Mouse (Mus musculus): ENCODE data around the gene 4930523C07Rik. TPM values are rescaled to one million over a fixed set of nuclear protein-coding genes. Genes with fewer than 3 reads are reported as not detected.

4930523C07Rik gene
- polyA plus RNA-seq, 1 experiment from 2014 or later = 2.9 TPM

- 91% methylated on average over 5 of the region's 5 CpGs for WGBS
- Histone ChIP-seq H3K27ac (replicated peaks; ENCODE audit: low read depth, low read length) (no peak overlapping the region), H3K9ac (replicated peaks; ENCODE audit: low read length) (no peak overlapping the region), H3K4me3 (replicated peaks; ENCODE audit: low read depth, low read length) (no peak overlapping the region), H3K36me3 (ENCODE audit: control insufficient read depth, insufficient read depth, low read length) (no peaks in the 10 kb centered on the region), H3K4me2 (ENCODE audit: low read length) (no peak overlapping the region), H3K27me3 (ENCODE audit: control insufficient read depth, insufficient read depth, low read length) (no peaks in the 10 kb centered on the region), H3K9me3 (ENCODE audit: control insufficient read depth, low read length) (no peaks in the 10 kb centered on the region), H3K4me1 (ENCODE audit: control insufficient read depth, insufficient read depth, low read length) (no peaks in the 10 kb centered on the region)
- DNase-seq (no peak), ATAC-seq (ENCODE audit: low FRiP score, low TSS enrichment) (no peak)
Measured at GRCm38 (mm10) chr1:160105426-160105825, 61.2 kb downstream of the 4930523C07Rik start.

DNA sequence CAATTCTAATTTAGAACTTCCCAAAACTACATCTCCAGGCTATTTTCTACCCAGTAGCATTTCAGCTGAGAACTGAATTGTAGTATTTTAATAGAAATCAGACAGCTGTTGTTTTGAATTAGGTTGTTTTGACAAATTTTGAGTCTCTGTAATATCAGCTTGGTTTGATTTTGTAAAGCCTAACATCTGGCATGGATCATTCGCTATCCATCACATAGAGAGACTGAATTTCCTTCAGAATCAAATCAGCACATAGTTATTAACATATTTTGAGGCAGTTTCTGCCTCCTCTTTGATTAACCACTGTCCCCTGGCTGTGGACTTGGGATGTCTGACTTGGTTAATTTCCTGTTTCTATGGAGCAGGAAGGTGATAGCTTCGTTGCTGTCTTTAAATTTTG is 64.4 kb downstream of the 4930523C07Rik start:
- H3K27ac ChIP-seq (replicated peaks; ENCODE audit: low read depth, low read length) = no peak overlapping the region
- DNase-seq (no peak), ATAC-seq (ENCODE audit: low FRiP score, low TSS enrichment) (no peak)
- H3K9me3 ChIP-seq (ENCODE audit: control insufficient read depth, low read length) = no peaks in the 10 kb centered on the region
- no peaks in the 10 kb centered on the region for H3K36me3 ChIP-seq (ENCODE audit: control insufficient read depth, insufficient read depth, low read length)
- H3K4me3 ChIP-seq (replicated peaks; ENCODE audit: low read depth, low read length) = no peak overlapping the region
- H3K27me3 ChIP-seq (ENCODE audit: control insufficient read depth, insufficient read depth, low read length) = no peaks in the 10 kb centered on the region
- WGBS = 78% methylated on average over 2 of the region's 2 CpGs
- no peak overlapping the region for H3K9ac ChIP-seq (replicated peaks; ENCODE audit: low read length)
- no peaks in the 10 kb centered on the region for H3K4me1 ChIP-seq (ENCODE audit: control insufficient read depth, insufficient read depth, low read length)
- H3K4me2 ChIP-seq (ENCODE audit: low read length) = no peak overlapping the region

DNA sequence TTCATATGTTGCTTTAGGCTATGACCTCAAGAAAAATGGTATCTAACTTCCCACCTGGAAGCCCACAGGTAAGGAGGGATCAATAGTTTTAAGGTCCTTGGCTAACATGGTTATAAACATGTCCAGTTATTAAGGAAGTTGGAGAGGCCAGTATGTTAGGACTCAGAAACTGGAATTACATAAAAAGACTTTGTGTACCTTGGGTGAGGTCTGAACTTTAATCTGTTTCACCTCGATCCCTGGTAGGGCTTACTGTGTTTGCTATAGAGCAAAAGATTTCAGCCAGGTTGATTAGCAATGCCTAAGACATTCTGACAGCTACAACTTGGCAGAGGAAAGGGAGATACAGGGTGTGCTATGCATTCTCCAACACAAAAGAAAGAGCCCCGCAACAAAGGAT is 79.8 kb downstream of the 4930523C07Rik start:
- Histone ChIP-seq H3K36me3 (ENCODE audit: control insufficient read depth, insufficient read depth, low read length) (no peaks in the 10 kb centered on the region), H3K9ac (replicated peaks; ENCODE audit: low read length) (no peak overlapping the region), H3K4me3 (replicated peaks; ENCODE audit: low read depth, low read length) (no peak overlapping the region), H3K27me3 (ENCODE audit: control insufficient read depth, insufficient read depth, low read length) (no peaks in the 10 kb centered on the region), H3K4me1 (ENCODE audit: control insufficient read depth, insufficient read depth, low read length) (no peaks in the 10 kb centered on the region), H3K27ac (replicated peaks; ENCODE audit: low read depth, low read length) (no peak overlapping the region), H3K9me3 (ENCODE audit: control insufficient read depth, low read length) (no peaks in the 10 kb centered on the region), H3K4me2 (ENCODE audit: low read length) (no peak overlapping the region)
- 59% methylated on average over 2 of the region's 2 CpGs for WGBS
- DNase-seq = no peak
- ATAC-seq (ENCODE audit: low FRiP score, low TSS enrichment) = no peak

Other genes starting within 250 kb of the 4930523C07Rik start
- gene Tnn, start 109.2 kb downstream of the 4930523C07Rik start, polyA plus RNA-seq (2014; fragmentation: Nextera tagmentation; extraction: Ambion mirVana) = 0.04 TPM in 2 replicates
- gene Mrps14, start 150.8 kb downstream of the 4930523C07Rik start, polyA plus RNA-seq (2014; fragmentation: Nextera tagmentation; extraction: Ambion mirVana) = 144 and 151 TPM in 2 replicates
- gene Cacybp, start 168.5 kb downstream of the 4930523C07Rik start, polyA plus RNA-seq (2014; fragmentation: Nextera tagmentation; extraction: Ambion mirVana) = 275 and 317 TPM in 2 replicates